Mouse (Mus musculus) forebrain, embryonic 13.5 days (tissue): ENCODE measurements at regions not wholly inside any gene's neighbourhood (a gene's known extent, or its start where the extent isn't known, plus 50 kb on each side); places are given as distances from the start of the nearest gene placed in this dataset.

Experiments
- ATAC-seq: fragments of 200-750 bp; cut with Nextera tagmentation; 2 replicates; pipeline ENCODE4 v1.8.0; 2017
- H3K27ac ChIP-seq: fragments of 300-500 bp; sonication (generic); 2 replicates; pipeline ENCODE4 v1.5.1; 2015; ENCODE audit warnings: inconsistent platforms, mild to moderate bottlenecking, moderate library complexity
- H3K27me3 ChIP-seq: fragments of 300-500 bp; sonication (generic); 2 replicates; pipeline ENCODE4 v1.6.1; 2015; ENCODE audit warnings: mild to moderate bottlenecking, inconsistent platforms
- H3K36me3 ChIP-seq: fragments of 300-500 bp; sonication (generic); 2 replicates; pipeline ENCODE4 v1.6.1; 2015; ENCODE audit warnings: mild to moderate bottlenecking, inconsistent platforms; ENCODE audit not compliant: poor library complexity, severe bottlenecking
- H3K4me1 ChIP-seq: fragments of 300-500 bp; sonication (generic); 2 replicates; pipeline ENCODE4 v1.6.1; 2015; ENCODE audit warnings: inconsistent platforms
- H3K4me2 ChIP-seq: fragments of 300-500 bp; sonication (generic); 2 replicates; pipeline ENCODE4 v1.6.1; 2015; ENCODE audit warnings: inconsistent platforms, mild to moderate bottlenecking, moderate library complexity
- H3K4me3 ChIP-seq: fragments of 300-500 bp; sonication (generic); 2 replicates; pipeline ENCODE4 v1.5.1; 2015; ENCODE audit warnings: mild to moderate bottlenecking, inconsistent platforms
- H3K9ac ChIP-seq: fragments of 300-500 bp; sonication (generic); 2 replicates; pipeline ENCODE4 v1.6.1; 2015; ENCODE audit warnings: mild to moderate bottlenecking, inconsistent platforms
- H3K9me3 ChIP-seq: fragments of 300-500 bp; sonication (generic); replicated peaks from 2 replicates; pipeline ENCODE4 v1.6.1; 2016; ENCODE audit warnings: inconsistent platforms
- WGBS: fragments of 180-500 bp; shearing (Covaris S2); methylation state at CpG from one replicate; pipeline ENCODE4 v1.1.7; 2015; 5-methylcytosine and 5-hydroxymethylcytosine counted together

DNA sequence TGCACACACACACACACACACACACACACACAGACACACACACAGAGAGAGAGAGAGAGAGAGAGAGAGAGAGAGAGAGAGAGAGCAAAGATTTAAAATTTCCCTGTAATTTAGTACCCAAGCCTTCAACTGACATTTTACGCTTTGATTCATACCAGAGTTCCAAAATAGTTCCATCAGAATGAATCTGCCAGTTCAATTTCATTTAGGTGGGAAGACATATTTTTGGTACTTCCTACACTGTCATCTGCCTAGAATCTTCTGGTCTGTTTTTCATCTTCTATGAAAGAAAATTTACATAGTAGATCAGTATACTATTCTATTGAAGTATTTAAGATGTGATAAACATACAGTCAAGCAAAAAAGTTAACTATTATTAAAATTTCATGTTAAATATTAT lies 1177.4 kb downstream of the Zpld1 start:
- WGBS, result 95% methylated on average over 1 of the region's 1 CpGs
- Histone ChIP-seq H3K4me3 (no peak overlapping the region), H3K9me3 (no peaks in the 10 kb centered on the region), H3K27ac (no peak overlapping the region), H3K9ac (no peak overlapping the region), H3K4me1 (no peaks in the 10 kb centered on the region), H3K36me3 (no peaks in the 10 kb centered on the region), H3K4me2 (no peak overlapping the region), H3K27me3 (no peaks in the 10 kb centered on the region)
- no peak for ATAC-seq

DNA sequence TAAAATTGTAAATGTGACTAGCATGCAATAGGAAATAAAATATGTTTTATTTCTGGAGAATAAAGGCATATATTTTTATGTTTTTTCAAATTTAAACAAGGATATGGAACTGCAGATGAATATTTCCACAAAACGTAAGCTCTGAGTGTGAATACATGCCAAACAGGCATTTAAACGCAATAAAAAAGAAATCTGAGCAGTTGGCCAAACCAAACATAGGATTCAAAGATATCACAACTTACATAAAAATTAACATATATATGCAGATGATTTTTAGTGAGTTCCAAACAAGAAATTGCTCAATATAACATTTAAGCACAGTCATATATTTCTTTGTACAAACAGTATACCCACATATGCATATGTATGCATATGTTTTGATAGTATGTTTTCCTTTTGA lies 1199.1 kb downstream of the Zpld1 start:
- 90% methylated on average over 2 of the region's 2 CpGs for WGBS
- no peak overlapping the region for H3K27ac ChIP-seq
- no peaks in the 10 kb centered on the region for H3K4me1 ChIP-seq
- H3K4me2 ChIP-seq, result no peak overlapping the region
- H3K36me3 ChIP-seq, result no peaks in the 10 kb centered on the region
- no peaks in the 10 kb centered on the region for H3K9me3 ChIP-seq
- H3K27me3 ChIP-seq, result no peaks in the 10 kb centered on the region
- H3K4me3 ChIP-seq, result no peak overlapping the region
- no peak for ATAC-seq
- H3K9ac ChIP-seq, result no peak overlapping the region

DNA sequence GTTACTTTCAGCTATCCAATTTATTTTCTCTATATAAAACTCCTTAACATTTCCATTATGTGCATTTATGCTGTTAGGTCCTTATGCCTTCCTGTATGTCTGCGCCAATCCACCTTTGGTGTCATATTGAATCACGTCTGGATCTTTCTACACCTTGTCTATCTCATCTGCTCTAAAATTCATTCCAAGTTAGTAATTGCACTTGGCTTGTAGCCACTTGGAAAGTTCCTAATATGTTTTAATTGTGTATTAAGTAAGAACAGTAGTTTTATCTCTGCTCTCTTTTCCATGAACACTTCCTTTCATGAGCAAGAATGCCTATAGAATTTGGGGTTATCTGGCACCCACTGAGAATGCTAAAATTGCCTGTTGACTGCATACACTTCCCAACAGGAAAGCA lies 1205.6 kb downstream of the Zpld1 start:
- no peak overlapping the region for H3K27ac ChIP-seq
- no peak overlapping the region for H3K9ac ChIP-seq
- 72% methylated on average over 2 of the region's 2 CpGs for WGBS
- H3K4me1 ChIP-seq, result no peaks in the 10 kb centered on the region
- peak; percentile 48; the same call in 1 of the 2 replicates for ATAC-seq
- no peak overlapping the region for H3K4me2 ChIP-seq
- H3K9me3 ChIP-seq, result no peaks in the 10 kb centered on the region
- H3K27me3 ChIP-seq, result no peaks in the 10 kb centered on the region
- H3K4me3 ChIP-seq, result no peak overlapping the region
- H3K36me3 ChIP-seq, result no peaks in the 10 kb centered on the region

DNA sequence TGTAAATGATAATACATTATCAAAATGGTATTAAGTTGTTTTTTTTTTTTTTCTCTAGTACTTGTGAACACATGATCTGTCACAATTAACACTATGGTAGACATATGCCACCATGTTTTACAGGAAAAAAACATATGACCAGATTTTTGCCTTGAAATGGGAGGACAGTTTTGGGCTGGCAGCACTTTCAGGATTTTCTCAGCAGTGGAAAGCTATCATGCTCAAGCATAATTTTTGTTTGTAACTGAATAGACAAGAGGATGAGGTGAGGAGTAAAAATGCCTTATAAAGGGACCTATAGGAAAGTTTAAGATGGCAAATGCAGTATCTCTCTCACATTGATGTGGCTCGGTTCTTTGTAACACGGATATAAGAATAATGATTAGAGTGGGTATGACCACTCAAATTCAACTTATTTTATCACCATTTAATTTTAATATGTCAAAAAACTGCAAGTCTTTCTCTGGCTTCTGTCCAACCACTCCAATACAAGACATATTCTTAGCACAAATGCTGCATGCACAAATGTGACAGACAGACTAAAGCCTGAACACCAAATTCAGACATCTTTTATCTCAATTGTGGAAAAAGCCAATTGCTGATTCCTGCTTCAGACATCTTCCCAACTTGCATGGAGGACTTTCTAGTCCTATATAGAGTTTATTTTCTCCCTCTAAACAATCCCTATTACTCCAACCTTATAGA lies 1206.6 kb downstream of the Zpld1 start:
- Histone ChIP-seq H3K4me1 (no peaks in the 10 kb centered on the region), H3K9me3 (no peaks in the 10 kb centered on the region), H3K27me3 (no peaks in the 10 kb centered on the region), H3K4me3 (no peak overlapping the region), H3K9ac (no peak overlapping the region), H3K27ac (no peak overlapping the region), H3K36me3 (no peaks in the 10 kb centered on the region), H3K4me2 (no peak overlapping the region)
- WGBS, result 95% methylated on average over 2 of the region's 2 CpGs
- ATAC-seq, result no peak; the same call in 1 of the 2 replicates

DNA sequence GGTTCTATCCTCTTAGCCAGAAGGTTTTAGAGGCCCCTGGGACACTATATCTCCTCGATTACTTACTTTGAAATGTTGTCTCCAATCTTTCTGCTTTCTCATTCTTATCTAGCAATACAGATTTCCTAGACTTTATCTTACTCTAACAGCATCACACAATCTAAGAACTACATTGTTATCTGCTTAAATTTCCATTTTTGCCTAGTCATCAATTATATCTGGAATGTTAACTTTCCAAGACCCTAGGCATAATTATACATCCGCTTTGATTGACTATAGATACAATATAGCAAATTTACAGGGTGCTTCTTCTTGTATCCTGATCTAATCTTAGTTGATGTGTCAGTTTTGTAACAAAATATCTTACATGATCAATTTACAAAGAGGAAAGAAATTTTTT lies 1217.3 kb downstream of the Zpld1 start:
- no peaks in the 10 kb centered on the region for H3K9me3 ChIP-seq
- H3K27ac ChIP-seq, result no peak overlapping the region
- H3K4me3 ChIP-seq, result no peak overlapping the region
- H3K9ac ChIP-seq, result no peak overlapping the region
- no peaks in the 10 kb centered on the region for H3K4me1 ChIP-seq
- no peak overlapping the region for H3K4me2 ChIP-seq
- H3K27me3 ChIP-seq, result no peaks in the 10 kb centered on the region
- H3K36me3 ChIP-seq, result no peaks in the 10 kb centered on the region
- WGBS, result 88% methylated on average over 2 of the region's 2 CpGs
- no peak for ATAC-seq

DNA sequence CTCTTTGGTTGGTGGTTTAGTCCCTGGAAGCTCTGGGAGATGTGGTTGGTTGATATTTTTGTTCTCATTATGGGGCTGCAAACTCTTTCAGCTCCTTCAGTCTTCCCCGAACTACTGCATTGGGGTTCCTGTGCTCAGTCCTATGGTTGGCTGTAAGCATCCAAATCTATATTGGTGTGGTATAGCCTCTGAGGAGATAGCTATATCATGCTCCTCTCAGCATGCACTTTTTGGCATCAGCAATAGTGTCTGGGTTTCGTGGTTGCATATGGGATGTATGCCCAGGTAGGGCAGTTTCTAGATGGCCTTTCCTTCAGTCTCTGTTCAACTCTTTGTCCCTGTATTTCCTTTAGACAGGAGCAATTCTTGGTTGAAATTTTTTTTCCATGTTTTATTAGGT lies 1250.0 kb downstream of the Zpld1 start:
- ATAC-seq, result no peak
- 82% methylated on average over 2 of the region's 2 CpGs for WGBS

DNA sequence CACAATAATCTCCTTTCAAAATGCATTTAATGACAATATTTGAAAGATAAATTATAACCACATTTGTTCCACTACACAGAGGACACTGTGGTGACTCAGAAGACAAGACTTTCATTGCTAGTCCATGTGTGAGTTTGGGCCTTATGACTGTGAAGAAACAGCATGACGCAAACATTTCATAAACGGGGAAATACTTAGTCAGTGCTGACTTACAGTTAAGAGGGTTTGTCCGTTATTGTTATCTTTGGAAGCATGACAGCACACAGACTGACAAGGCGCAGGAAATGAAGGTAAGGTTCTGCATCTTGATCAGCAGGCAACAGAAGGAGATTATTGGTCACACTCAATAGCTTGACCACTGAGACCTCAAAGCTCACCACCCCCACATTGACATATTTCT lies 1255.8 kb downstream of the Zpld1 start:
- no peak overlapping the region for H3K27ac ChIP-seq
- H3K27me3 ChIP-seq, result no peaks in the 10 kb centered on the region
- no peaks in the 10 kb centered on the region for H3K4me1 ChIP-seq
- no peak overlapping the region for H3K4me2 ChIP-seq
- H3K9me3 ChIP-seq, result no peaks in the 10 kb centered on the region
- no peak overlapping the region for H3K9ac ChIP-seq
- no peaks in the 10 kb centered on the region for H3K36me3 ChIP-seq
- no peak overlapping the region for H3K4me3 ChIP-seq
- WGBS, result 92% methylated on average over 4 of the region's 4 CpGs
- no peak for ATAC-seq

More for the DNA sequence above, 1250.0 kb downstream of the Zpld1 start:
- H3K27me3 ChIP-seq, result no peaks in the 10 kb centered on the region
- no peak overlapping the region for H3K27ac ChIP-seq
- no peak overlapping the region for H3K9ac ChIP-seq
- H3K9me3 ChIP-seq, result no peaks in the 10 kb centered on the region
- H3K4me3 ChIP-seq, result no peak overlapping the region
- no peak overlapping the region for H3K4me2 ChIP-seq
- H3K36me3 ChIP-seq, result no peaks in the 10 kb centered on the region
- H3K4me1 ChIP-seq, result no peaks in the 10 kb centered on the region

DNA sequence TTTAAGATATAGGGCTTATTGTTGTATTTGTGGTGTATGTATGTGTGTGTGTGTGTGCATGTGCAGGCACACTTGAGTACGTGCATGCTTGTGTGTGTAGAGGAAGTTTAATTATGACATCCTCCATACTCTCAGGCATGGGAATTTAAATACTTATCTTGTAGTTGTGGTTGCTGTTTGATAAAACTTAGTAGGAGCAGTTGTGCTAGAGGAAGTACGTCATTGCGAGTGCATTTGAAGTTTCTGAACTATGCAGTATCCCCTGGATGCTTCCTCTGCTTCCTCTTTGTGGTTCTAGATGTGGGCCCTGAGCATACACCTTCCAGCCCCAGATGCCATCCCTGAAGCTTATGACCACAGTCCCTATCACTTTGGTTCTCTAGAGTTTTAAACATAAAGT lies 1281.5 kb downstream of the Zpld1 start:
- 94% methylated on average over 3 of the region's 3 CpGs for WGBS

DNA sequence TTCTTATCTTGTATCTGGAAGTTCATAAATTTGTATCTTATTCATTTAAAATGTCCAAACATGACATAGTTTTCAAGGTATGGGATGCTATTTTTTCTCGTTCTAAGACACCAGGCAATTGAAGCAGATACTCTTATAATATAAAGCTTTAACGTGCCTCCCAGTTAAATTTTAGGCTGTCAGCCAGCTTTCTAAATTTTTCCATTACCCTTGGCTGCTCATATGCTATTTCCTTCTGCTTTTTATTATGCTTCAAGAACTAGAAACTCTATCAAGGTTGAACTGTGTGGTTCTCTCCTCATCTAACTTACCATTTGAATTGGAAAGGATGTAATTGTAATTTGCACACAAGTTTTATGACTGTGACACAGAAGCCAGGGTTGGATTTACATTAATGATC lies 1324.1 kb downstream of the Zpld1 start:
- Histone ChIP-seq H3K4me3 (no peak overlapping the region), H3K9ac (no peak overlapping the region), H3K9me3 (no peaks in the 10 kb centered on the region), H3K27ac (no peak overlapping the region), H3K36me3 (no peaks in the 10 kb centered on the region), H3K4me2 (no peak overlapping the region), H3K27me3 (no peaks in the 10 kb centered on the region), H3K4me1 (no peaks in the 10 kb centered on the region)
- ATAC-seq, result no peak
- WGBS, result 73% methylated on average over 2 of the region's 2 CpGs

More for the DNA sequence above, 1281.5 kb downstream of the Zpld1 start:
- Histone ChIP-seq H3K4me2 (no peak overlapping the region), H3K9ac (no peak overlapping the region), H3K4me1 (no peaks in the 10 kb centered on the region), H3K4me3 (no peak overlapping the region), H3K27ac (no peak overlapping the region), H3K9me3 (no peaks in the 10 kb centered on the region), H3K36me3 (no peaks in the 10 kb centered on the region), H3K27me3 (no peaks in the 10 kb centered on the region)
- no peak for ATAC-seq

DNA sequence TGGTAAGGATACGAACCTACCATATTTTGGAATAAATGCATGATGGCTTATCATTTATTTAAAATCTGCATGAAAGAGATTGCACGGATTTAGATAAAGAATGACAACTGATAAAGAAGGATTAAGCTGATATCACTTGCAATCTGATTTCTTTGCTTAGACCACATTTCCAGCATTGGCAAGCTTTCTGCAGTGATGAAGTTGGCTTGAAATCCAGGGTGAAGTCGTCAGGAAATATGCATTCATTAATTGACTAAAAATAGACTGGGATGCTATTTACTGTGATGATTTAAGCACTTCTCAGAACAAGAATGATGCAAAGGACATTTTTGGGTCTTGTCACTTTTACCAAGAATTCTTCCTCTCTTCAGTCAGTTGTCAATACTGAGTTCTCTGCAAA lies 1341.1 kb downstream of the Zpld1 start:
- H3K36me3 ChIP-seq, result no peaks in the 10 kb centered on the region
- ATAC-seq, result no peak
- no peak overlapping the region for H3K27ac ChIP-seq
- no peak overlapping the region for H3K4me3 ChIP-seq
- H3K27me3 ChIP-seq, result no peaks in the 10 kb centered on the region
- H3K4me2 ChIP-seq, result no peak overlapping the region
- no peaks in the 10 kb centered on the region for H3K4me1 ChIP-seq
- no peak overlapping the region for H3K9ac ChIP-seq
- H3K9me3 ChIP-seq, result no peaks in the 10 kb centered on the region
- 75% methylated on average over 3 of the region's 3 CpGs for WGBS

DNA sequence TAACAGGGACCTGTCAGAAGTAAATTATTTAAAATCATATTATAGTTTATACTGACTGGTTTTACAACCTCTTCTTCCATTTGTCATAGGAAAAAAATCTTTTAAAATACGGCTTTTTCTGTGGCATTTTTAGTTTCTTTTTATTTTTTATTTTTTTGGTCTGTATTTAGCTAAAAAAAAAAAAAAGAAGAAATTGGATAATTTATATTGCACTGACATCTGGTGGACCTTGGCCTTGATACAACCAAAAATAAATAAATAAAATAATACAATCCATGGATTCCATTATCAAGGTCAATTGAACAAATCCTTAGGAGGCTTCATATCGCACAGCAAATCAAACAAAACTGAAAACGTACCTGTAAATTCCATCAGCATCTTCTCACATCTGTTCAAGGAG lies 1352.5 kb downstream of the Zpld1 start:
- ATAC-seq, result no peak
- 87% methylated on average over 3 of the region's 3 CpGs for WGBS

DNA sequence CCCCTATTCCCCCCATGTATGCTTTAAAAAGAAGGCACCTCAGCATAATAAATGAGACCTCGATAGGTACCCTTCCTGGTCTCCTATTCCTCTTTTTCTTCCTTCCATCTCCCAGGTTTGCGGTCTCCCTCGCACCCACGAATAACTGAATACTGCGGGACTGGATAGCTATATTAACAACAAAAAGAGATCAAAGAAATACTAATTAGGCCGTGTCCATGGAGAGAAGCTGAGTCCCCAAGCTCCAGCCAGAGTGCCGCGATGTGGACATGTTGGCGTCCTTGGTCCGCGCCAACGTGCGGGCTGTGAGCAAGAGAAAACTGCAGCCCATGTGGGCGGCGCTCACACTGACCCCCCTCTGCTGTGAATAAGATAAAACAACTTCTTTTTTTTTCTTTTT lies 1382.0 kb downstream of the Zpld1 start:
- H3K9me3 ChIP-seq, result no peaks in the 10 kb centered on the region
- ATAC-seq, result no peak
- H3K4me1 ChIP-seq, result no peaks in the 10 kb centered on the region
- H3K36me3 ChIP-seq, result no peaks in the 10 kb centered on the region
- H3K27me3 ChIP-seq, result no peaks in the 10 kb centered on the region
- H3K9ac ChIP-seq, result no peak overlapping the region
- WGBS, result 95% methylated on average over 15 of the region's 15 CpGs
- H3K4me3 ChIP-seq, result no peak overlapping the region
- H3K4me2 ChIP-seq, result no peak overlapping the region
- H3K27ac ChIP-seq, result no peak overlapping the region

More for the DNA sequence above, 1352.5 kb downstream of the Zpld1 start:
- H3K4me2 ChIP-seq, result no peak overlapping the region
- H3K9ac ChIP-seq, result no peak overlapping the region
- no peaks in the 10 kb centered on the region for H3K4me1 ChIP-seq
- no peaks in the 10 kb centered on the region for H3K36me3 ChIP-seq
- H3K4me3 ChIP-seq, result no peak overlapping the region
- no peaks in the 10 kb centered on the region for H3K27me3 ChIP-seq
- no peaks in the 10 kb centered on the region for H3K9me3 ChIP-seq
- H3K27ac ChIP-seq, result no peak overlapping the region

DNA sequence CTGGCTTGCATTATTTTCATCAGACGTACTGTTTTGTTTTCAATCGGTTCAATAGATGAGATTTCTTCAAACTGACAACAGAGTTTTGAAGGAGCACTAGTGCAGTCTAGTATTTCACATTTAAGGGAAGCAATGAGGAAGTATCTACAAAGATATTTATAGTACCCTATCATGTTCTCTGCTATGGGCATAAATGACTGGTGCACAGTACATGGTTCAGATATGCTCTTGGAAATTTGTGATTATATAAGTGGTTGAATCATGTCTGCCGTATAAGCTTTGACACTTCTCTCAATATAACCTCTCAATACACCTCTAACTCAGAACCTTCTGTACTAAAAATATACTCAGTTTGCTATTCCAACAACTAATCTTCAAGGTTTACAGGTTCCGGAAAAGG lies 1390.7 kb downstream of the Zpld1 start:
- 92% methylated on average over 4 of the region's 4 CpGs for WGBS
- Histone ChIP-seq H3K9ac (no peak overlapping the region), H3K27me3 (no peaks in the 10 kb centered on the region)

More for the DNA sequence above, 1390.7 kb downstream of the Zpld1 start:
- Histone ChIP-seq H3K27ac (no peak overlapping the region), H3K9me3 (no peaks in the 10 kb centered on the region), H3K4me2 (no peak overlapping the region), H3K4me3 (no peak overlapping the region), H3K4me1 (no peaks in the 10 kb centered on the region), H3K36me3 (no peaks in the 10 kb centered on the region)
- no peak for ATAC-seq
